Mouse (Mus musculus) embryonic facial prominence, embryonic 13.5 days (tissue): ENCODE data around the gene Fam71d. TPM values are rescaled to one million over a fixed set of nuclear protein-coding genes. Genes with fewer than 3 reads are reported as not detected.

ENCODE experiments used
- ATAC-seq: fragments of 200-750 bp; cut with Nextera tagmentation; 2 replicates; pipeline ENCODE4 v1.8.0; 2017; ENCODE audit warnings: low read depth; ENCODE audit not compliant: insufficient number of reproducible peaks, insufficient read depth, low FRiP score, low TSS enrichment
- H3K27ac ChIP-seq: fragments of 300-500 bp; sonication (generic); 2 replicates; pipeline ENCODE4 v1.5.1; 2015; ENCODE audit warnings: moderate library complexity, mild to moderate bottlenecking, inconsistent platforms
- H3K27me3 ChIP-seq: fragments of 300-500 bp; sonication (generic); 2 replicates; pipeline ENCODE4 v1.6.1; 2015; ENCODE audit warnings: mild to moderate bottlenecking, inconsistent platforms
- H3K36me3 ChIP-seq: fragments of 300-500 bp; sonication (generic); 2 replicates; pipeline ENCODE4 v1.6.1; 2015; ENCODE audit warnings: mild to moderate bottlenecking, inconsistent platforms
- H3K4me1 ChIP-seq: fragments of 300-500 bp; sonication (generic); 2 replicates; pipeline ENCODE4 v1.6.1; 2015; ENCODE audit warnings: inconsistent platforms
- H3K4me2 ChIP-seq: fragments of 300-500 bp; sonication (generic); 2 replicates; pipeline ENCODE4 v1.6.1; 2015; ENCODE audit warnings: moderate library complexity, mild to moderate bottlenecking, inconsistent platforms
- H3K4me3 ChIP-seq: fragments of 300-500 bp; sonication (generic); 2 replicates; pipeline ENCODE4 v1.5.1; 2015; ENCODE audit warnings: mild to moderate bottlenecking, inconsistent platforms
- H3K9ac ChIP-seq: fragments of 300-500 bp; sonication (generic); 2 replicates; pipeline ENCODE4 v1.6.1; 2015; ENCODE audit warnings: mild to moderate bottlenecking, inconsistent platforms
- H3K9me3 ChIP-seq: fragments of 300-500 bp; sonication (generic); 2 replicates; pipeline ENCODE4 v1.6.1; 2016; ENCODE audit warnings: inconsistent platforms
- WGBS: fragments of 180-500 bp; shearing (Covaris S2); methylation state at CpG from one replicate; pipeline ENCODE4 v1.1.7; 2015; ENCODE audit warnings: mixed read lengths; 5-methylcytosine and 5-hydroxymethylcytosine counted together
- polyA plus RNA-seq: library from polyadenylated mRNA; unstranded; fragments of >200 nt; fragmentation: Nextera tagmentation; extraction: Ambion mirVana; gene quantifications from 2 replicates; pipeline ENCODE4 v1.2.1, GENCODE M21; 2015

The Fam71d gene
- polyA plus RNA-seq, 1 experiment from 2014 or later: not detected

GRCm38 (mm10) chr12:78727723-78728122 lies 36.4 kb downstream of the Fam71d start:
- ATAC-seq: no peak
- Histone ChIP-seq H3K27me3 (no peaks in the 10 kb centered on the region), H3K4me1 (no peaks in the 10 kb centered on the region), H3K9me3 (no peaks in the 10 kb centered on the region), H3K36me3 (no peaks in the 10 kb centered on the region), H3K27ac (no peak overlapping the region), H3K4me2 (no peak overlapping the region), H3K9ac (no peak overlapping the region), H3K4me3 (no peak overlapping the region)
- WGBS: 60% methylated on average over 4 of the region's 4 CpGs

- Histone ChIP-seq H3K4me1 (peaks cover 3% of the 10 kb centered on the region; the same call in 1 of the 2 replicates), H3K9ac (no peak overlapping the region), H3K27me3 (no peaks in the 10 kb centered on the region), H3K4me3 (no peak overlapping the region), H3K4me2 (no peak overlapping the region), H3K36me3 (no peaks in the 10 kb centered on the region), H3K9me3 (no peaks in the 10 kb centered on the region), H3K27ac (no peak overlapping the region)
- no peak for ATAC-seq
- WGBS: 61% methylated on average over 2 of the region's 2 CpGs
Observed at GRCm38 (mm10) chr12:78739633-78740032, 48.3 kb downstream of the Fam71d start.

- Histone ChIP-seq H3K9ac (no peak overlapping the region), H3K27ac (no peak overlapping the region), H3K27me3 (no peaks in the 10 kb centered on the region), H3K4me1 (peaks cover 3% of the 10 kb centered on the region; the same call in 1 of the 2 replicates), H3K36me3 (no peaks in the 10 kb centered on the region), H3K4me3 (no peak overlapping the region), H3K4me2 (no peak overlapping the region), H3K9me3 (no peaks in the 10 kb centered on the region)
- 85% methylated on average over 2 of the region's 2 CpGs for WGBS
- ATAC-seq: no peak
Observed at GRCm38 (mm10) chr12:78740289-78740688, 49.0 kb downstream of the Fam71d start.

- 74% methylated on average over 6 of the region's 6 CpGs for WGBS
- Histone ChIP-seq H3K4me1 (peaks cover 8% of the 10 kb centered on the region), H3K4me3 (no peak overlapping the region), H3K36me3 (no peaks in the 10 kb centered on the region), H3K27ac (no peak overlapping the region), H3K9ac (no peak overlapping the region), H3K27me3 (0 out of 2 replicates have a peak, but pooled peaks cover 8% of the 10 kb centered on the region), H3K4me2 (no peak overlapping the region), H3K9me3 (no peaks in the 10 kb centered on the region)
- no peak for ATAC-seq
Observed at GRCm38 (mm10) chr12:78746226-78746625, 54.9 kb downstream of the Fam71d start.

GRCm38 (mm10) chr12:78747406-78747805 lies 56.1 kb downstream of the Fam71d start:
- WGBS: 33% methylated on average over 1 of the region's 1 CpGs
- Histone ChIP-seq H3K27me3 (0 out of 2 replicates have a peak, but pooled peaks cover 8% of the 10 kb centered on the region), H3K27ac (no peak overlapping the region), H3K4me3 (no peak overlapping the region), H3K36me3 (no peaks in the 10 kb centered on the region), H3K4me2 (peak overlapping the region; percentile 92; the same call in 1 of the 2 replicates), H3K9ac (no peak overlapping the region), H3K4me1 (peaks cover 8% of the 10 kb centered on the region), H3K9me3 (no peaks in the 10 kb centered on the region)
- ATAC-seq: no peak

DNA sequence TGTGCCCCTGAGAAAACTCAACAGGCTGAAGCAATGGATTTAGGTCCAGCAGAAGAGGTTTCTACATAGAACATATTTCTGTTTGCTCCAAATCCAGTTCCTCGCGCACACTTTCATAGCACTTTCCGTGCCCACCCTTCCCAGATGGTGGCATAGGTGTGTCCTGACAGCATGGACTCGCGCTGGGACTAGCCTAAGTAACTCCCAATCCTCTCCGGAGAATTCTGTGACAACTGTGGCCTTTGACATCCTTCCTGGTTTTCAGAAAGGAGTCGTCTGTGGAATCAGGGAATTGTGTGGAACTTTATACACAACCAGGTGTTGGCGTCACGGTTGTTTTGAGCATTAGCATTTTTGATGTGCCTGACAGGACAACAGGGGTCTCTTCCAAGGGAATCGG lies 56.8 kb downstream of the Fam71d start:
- Histone ChIP-seq H3K36me3 (no peaks in the 10 kb centered on the region), H3K27ac (peak overlapping the region; percentile 97), H3K4me1 (peaks cover 8% of the 10 kb centered on the region), H3K9me3 (no peaks in the 10 kb centered on the region), H3K4me3 (peak overlapping the region; percentile 78), H3K4me2 (peak overlapping the region; percentile 92), H3K27me3 (0 out of 2 replicates have a peak, but pooled peaks cover 8% of the 10 kb centered on the region), H3K9ac (peak overlapping the region; percentile 80)
- under 1% methylated on average over 10 of the region's 10 CpGs for WGBS
- no peak for ATAC-seq

DNA sequence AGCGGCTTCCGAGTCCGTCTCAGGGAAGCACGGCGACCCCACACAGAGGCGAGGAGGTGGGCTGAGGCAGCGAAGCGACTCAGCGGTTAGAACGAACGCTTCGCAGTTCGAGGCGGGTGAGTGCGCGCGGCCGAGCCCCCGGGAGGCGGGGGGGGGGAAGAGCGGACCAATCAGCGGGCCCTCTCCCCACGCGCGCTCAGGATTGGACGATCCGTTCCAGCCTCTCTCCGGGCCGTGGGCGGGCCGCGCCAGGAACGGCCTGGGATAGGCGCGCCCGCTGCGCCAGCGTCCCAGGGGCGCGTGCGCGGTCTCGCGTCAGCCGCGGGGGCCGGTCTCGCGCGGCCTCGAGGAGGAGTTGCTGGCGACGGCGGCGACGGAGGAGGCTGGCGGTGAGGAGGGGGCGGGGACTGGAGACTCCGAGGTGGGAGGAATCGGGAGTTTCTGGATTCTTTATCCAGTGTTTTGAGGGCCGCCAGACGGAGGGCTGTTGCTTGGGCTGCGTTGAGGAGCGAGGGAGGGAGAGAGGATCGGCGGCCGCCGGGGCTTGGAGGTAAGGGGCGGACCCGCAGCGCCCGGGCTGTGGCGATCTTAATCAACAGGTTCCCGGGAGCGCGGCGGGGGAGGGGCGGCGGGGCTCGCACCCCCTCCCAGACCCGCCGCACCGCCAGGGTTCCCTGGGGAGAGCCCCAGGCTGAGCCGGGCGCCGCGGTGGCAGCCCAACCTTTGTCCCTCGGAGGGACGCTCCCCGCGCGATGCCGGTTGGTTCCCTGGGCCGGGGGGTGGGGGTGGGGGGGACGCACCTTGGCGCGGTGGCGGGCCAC lies 57.4 kb downstream of the Fam71d start, which contains the start of gene Mpp5:
TSS of gene Mpp5 (plus strand) at position 351 of the 821 bp plus-strand sequence.
- Histone ChIP-seq H3K9me3 (no peaks in the 10 kb centered on the region), H3K9ac (peak within 1 kb of the TSS; percentile 89), H3K4me1 (peaks cover 8% of the 10 kb centered on the region), H3K27me3 (0 out of 2 replicates have a peak, but pooled peaks cover 8% of the 10 kb centered on the region), H3K27ac (peak within 1 kb of the TSS; percentile 97), H3K36me3 (no peaks in the 10 kb centered on the region), H3K4me2 (peak within 1 kb of the TSS; percentile 92), H3K4me3 (peak within 1 kb of the TSS; percentile 78)
- under 1% methylated on average over 89 of the region's 98 CpGs for WGBS
- peak; percentile 100 for ATAC-seq

DNA sequence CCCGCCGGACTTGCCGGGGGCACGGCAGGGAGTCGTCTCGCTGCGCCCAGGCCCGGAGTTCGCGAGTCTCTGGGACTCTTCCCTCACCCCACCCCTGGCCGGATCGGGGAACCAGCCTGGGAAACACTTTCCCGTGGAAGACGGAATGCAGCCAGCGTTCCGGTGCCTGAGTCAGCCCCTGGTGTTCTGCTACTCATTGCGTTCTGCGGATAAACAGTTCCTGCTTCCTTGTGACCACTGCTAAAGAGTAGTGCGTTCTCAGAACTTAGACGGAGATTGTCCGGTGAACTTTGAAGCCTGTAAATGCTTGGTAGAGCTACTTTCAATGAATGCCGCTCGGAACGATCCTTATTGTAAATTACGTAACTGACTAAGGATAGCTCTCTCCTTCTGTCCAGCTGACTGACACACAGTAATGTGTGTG lies 58.1 kb downstream of the Fam71d start:
- ATAC-seq: peak; percentile 28; the same call in 1 of the 2 replicates

GRCm38 (mm10) chr12:78761979-78762378 lies 70.6 kb downstream of the Fam71d start:
- Histone ChIP-seq H3K9ac (no peak overlapping the region), H3K27me3 (no peaks in the 10 kb centered on the region), H3K4me1 (no peaks in the 10 kb centered on the region), H3K9me3 (no peaks in the 10 kb centered on the region), H3K4me2 (no peak overlapping the region), H3K36me3 (no peaks in the 10 kb centered on the region), H3K4me3 (no peak overlapping the region), H3K27ac (no peak overlapping the region)
- no peak for ATAC-seq

More for the DNA sequence above, 58.1 kb downstream of the Fam71d start:
- Histone ChIP-seq H3K36me3 (no peaks in the 10 kb centered on the region), H3K27ac (peak overlapping the region; percentile 97), H3K4me3 (peak overlapping the region; percentile 78), H3K4me2 (peak overlapping the region; percentile 59), H3K9me3 (no peaks in the 10 kb centered on the region), H3K9ac (peak overlapping the region; percentile 89), H3K27me3 (0 out of 2 replicates have a peak, but pooled peaks cover 8% of the 10 kb centered on the region), H3K4me1 (peaks cover 8% of the 10 kb centered on the region)
- under 1% methylated on average over 25 of the region's 25 CpGs for WGBS

- no peak for ATAC-seq
- no peaks in the 10 kb centered on the region for H3K9me3 ChIP-seq
- H3K4me1 ChIP-seq: no peaks in the 10 kb centered on the region
- no peak overlapping the region for H3K9ac ChIP-seq
- H3K27ac ChIP-seq: no peak overlapping the region
- H3K4me3 ChIP-seq: no peak overlapping the region
- no peak overlapping the region for H3K4me2 ChIP-seq
- 82% methylated on average over 6 of the region's 6 CpGs for WGBS
- H3K27me3 ChIP-seq: no peaks in the 10 kb centered on the region
- H3K36me3 ChIP-seq: 0 out of 2 replicates have a peak, but pooled peaks cover 2% of the 10 kb centered on the region
Observed at GRCm38 (mm10) chr12:78769031-78769713, 77.8 kb downstream of the Fam71d start.

DNA sequence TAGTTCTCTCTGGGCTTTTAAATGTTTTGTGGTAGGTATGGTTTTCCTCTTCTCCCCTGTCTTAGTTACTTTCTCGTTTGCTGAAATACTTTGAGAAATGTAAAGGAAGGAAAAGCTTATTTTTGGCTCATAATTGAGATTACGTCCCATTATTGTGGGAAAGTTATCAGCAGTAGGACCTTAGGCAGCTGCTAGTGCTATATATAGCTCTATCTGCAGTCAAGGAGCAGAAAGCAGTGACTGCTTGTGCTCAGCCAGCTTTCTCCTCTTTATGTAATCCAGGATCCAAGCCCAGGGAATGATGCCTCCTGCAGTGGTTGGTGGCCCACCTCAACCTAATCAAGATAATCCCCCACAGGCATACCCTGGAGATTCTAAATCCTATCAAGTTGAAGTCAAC lies 81.9 kb downstream of the Fam71d start:
- Histone ChIP-seq H3K4me1 (no peaks in the 10 kb centered on the region), H3K9me3 (no peaks in the 10 kb centered on the region), H3K9ac (no peak overlapping the region), H3K27me3 (no peaks in the 10 kb centered on the region), H3K4me3 (no peak overlapping the region), H3K36me3 (0 out of 2 replicates have a peak, but pooled peaks cover 2% of the 10 kb centered on the region), H3K4me2 (no peak overlapping the region), H3K27ac (no peak overlapping the region)
- no peak for ATAC-seq
- 71% methylated on average over 2 of the region's 2 CpGs for WGBS
